Mouse (Mus musculus) left cerebral cortex, postnatal 25 days (tissue): Measurements from ENCODE around the gene Nrxn3. TPM values are rescaled to one million over a fixed set of nuclear protein-coding genes. Genes with fewer than 3 reads are reported as not detected.

Experiments
- DNase-seq, 2 experiments: peaks; one replicate each; pipeline ENCODE4 v3.0.0; 2022; ENCODE audit warnings: low spot score in 2 of 2, mixed read lengths in 1 of 2
- intact Hi-C: fragments of 180-260 bp; cut with DNase I; formaldehyde crosslinking; loops from one replicate; pipeline ENCODE4 v1.15.1; 2025
- total RNA-seq, 2 experiments: library from RNA; stranded (reverse); gene quantifications; 2 replicates each; pipeline ENCODE4 v1.2.3; 2021

The Nrxn3 gene
- total RNA-seq, 2 experiments from 2014 or later, result 209 to 271 TPM

DNA sequence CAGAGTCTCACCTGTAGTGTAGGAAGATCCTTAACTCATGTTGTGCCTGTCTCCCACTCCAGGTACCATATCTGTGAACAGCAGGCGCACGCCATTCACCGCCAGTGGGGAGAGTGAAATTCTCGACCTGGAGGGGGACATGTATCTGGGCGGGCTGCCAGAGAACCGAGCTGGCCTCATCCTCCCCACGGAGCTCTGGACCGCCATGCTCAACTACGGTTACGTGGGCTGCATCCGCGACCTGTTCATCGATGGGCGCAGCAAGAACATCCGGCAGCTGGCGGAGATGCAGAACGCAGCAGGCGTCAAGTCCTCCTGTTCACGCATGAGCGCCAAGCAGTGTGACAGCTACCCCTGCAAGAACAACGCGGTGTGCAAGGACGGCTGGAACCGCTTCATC, 537.4 kb downstream of the Nrxn3 start:
- DNase-seq, result no peak
- intact Hi-C loops, result no loop called here

DNA sequence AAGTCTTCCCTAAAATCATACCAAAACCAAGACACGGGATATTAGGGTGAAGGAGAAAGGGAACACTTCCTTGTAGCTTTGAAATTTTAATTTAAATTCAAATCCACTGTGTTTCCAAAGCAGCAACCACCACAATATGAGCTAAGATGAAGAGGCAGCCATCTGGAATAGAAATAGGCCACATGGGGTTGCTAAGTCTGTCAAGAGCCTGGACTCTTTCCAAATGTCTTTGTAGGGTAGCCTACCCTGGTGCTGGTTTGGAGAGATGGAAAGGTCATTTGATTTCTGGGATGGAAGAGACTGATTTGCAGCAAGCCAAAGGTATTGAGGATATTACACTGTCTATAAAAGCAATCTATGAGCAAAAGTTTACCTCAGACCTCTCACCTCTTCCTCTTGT, 539.6 kb downstream of the Nrxn3 start:
- no peak for DNase-seq
- intact Hi-C loops, result no loop called here

DNA sequence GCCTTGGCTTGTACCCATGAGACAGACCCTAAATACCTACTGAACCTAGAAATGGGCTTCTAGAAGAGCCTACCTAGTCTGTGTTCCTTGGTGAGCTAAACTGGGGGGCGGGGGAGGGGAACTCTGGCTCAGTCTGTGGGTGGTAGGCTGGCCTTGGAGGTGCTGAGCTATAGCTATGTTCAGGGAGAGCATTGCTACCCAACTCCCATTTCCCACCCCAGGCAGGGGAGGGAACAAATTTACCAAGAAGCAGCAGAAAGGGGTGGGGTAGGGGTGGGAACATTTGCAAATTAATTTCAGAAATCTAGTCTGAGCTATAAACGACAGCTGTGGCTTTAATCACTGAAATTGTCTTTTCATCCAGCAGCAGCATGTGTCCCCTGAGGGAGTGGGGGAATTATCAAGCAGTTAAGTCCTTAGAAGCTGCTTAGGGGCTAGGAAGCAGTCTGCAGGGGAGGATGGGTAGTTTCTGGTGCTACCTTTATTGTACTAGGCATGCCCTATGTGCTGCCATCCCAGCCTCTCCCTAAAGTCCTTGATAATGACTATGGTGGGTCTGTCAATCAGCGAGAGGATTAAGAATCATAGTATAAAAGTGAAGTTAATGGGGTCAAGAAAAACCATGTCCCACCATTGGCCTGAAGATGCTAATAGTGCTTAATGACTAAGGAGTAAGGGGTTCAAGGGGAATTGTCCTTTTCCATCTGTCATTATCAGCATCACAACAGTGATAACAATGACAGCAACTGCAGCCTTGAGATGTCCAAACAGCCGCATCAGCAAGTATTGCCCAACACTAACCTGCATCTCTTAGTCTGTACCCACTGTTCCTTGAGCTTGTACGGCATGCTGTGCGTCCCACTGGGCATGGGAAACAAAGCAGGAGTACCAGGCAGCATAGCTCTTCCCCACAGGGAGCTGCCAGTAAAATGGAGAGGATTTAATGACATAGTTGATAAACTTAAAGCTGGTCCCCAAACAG, 560.0 kb downstream of the Nrxn3 start:
- intact Hi-C loops, result no loop called here
- DNase-seq, result no peak

DNA sequence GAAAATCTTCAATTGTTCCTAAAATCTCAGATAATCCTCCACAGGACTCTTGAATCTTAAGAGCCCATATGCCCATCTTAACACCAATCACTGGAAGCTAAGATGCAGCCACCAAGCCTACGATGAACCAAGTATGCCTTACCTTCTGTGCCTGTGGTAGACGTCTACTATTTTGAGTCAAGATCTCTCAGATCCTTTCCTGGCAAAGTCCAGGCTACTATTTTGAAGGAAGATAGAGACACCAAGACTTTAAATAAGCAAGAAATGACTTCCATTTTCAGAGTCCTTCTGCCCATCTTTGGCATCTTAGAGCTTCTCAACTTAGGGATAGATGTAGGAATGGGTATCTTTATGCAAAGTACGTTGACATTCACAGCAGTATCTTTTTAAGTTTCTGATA, 561.7 kb downstream of the Nrxn3 start:
- DNase-seq, result peak in 1 of 2 experiments; percentile 78
- intact Hi-C loops, result no loop called here

DNA sequence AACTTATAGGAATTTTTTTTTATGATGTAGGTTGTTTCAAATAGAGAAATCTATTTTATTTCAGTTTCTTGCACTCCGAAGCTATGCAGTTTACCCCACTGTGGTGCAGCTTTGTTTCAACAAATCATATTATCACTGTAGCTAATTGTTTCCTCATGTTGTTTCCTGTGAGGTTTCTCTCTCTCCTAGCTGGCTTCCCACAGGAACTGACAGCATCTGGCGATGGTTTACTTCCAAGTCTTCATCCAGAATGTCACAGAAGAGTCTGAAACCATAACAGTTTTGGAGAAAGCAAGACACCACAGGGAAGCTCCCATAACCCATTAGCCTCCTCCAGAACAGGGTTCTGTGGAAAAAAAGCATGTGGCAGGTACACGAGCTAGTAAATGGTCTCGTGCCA, 564.4 kb downstream of the Nrxn3 start:
- peak in 1 of 2 experiments; percentile 42 for DNase-seq
- intact Hi-C loops, result no loop called here

DNA sequence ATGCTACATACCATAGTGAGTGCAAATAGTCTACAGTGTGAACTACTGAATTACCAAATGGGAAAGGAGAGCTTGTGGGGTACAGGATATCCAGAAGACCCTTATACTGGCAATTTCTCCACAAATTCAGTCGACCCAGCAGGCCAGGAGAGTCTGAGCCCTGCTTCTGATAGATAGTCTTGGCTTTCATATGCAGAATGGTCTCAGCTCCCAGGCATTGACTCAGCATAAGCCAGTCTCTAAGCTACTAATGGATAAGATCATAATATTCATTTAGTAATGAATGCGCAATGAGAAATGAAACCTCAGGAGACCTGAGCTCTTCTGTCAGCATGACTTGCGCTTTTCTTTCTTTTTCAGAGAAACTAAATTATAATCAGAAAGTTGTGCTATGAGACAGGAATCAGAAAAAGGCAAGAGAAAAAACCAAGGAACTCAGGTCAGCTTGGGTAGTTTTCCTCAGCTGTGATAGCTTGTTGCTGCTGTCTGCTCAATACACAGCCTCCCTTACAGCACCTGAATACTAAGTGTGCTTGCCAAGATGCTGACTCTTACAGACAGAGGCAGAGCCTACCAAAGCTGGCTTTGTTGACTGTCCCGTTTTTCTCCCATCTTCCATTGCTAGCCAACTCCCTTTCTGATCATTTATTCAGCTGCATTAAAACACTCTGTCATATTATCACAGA, 567.1 kb downstream of the Nrxn3 start:
- intact Hi-C loops, result no loop called here
- peak in 1 of 2 experiments; percentile 42 for DNase-seq

DNA sequence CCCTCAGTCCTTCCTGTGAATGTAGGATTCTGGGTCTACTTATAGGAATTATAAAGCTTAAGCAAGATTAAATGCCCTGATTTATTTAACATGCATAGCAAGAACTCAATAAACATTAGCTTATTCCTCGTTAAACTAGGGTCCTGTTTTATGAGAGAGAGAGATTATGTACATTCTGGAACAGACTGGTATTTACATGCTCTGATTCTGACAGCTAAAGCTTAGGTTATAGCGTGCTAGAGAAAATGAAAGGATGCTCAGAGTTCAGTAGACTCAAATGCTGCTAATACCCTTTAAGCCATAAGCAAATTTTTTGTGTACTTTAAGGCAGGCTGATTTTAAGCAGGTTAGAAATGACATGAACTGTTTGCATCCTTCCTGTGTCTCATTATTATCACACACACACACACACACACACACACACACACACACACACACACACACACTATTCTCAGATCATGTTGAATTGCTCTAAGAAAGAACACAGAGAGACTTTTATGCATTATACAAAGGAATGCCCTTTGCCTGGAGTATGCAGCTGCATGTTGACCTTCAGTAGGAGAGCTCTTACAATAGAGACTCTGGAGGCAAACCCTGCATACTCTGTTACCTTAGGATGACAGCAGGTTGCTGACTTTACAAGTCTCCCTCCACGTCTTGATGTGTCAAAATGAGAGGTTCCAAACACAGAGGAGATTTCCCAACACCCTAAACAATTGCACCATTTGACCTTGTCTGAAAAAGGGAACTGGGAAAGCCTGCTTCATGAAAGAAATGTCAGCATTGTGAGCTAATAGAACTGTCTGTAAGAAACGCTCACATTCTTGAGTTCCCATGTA, 568.3 kb downstream of the Nrxn3 start:
- intact Hi-C loops, result no loop called here
- DNase-seq, result no peak

DNA sequence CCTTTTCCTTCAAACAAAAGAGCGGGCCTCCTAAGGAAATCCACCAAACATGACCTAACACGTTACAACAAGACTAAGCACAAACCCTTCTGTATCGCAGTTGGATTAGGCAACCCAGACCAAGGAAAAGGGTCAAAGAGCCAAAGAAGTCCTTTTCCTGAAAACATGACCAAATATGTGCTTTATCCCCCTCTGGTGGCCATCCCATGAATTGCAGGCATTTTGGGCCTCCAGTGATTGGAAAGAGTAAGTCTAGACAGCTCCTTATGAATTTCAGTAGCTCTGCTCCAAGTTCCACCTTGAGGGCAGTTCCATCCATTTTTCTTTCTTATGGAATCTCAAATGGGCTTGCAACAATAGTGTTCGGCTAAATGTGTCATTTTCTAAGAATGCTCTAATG, 579.3 kb downstream of the Nrxn3 start:
- DNase-seq, result peak; percentile 68 to 86
- intact Hi-C loops, result loop anchor here (10.0 kb wide), 2 partner anchors 177 to 307 kb away; no protein-coding TSS in a partner anchor

DNA sequence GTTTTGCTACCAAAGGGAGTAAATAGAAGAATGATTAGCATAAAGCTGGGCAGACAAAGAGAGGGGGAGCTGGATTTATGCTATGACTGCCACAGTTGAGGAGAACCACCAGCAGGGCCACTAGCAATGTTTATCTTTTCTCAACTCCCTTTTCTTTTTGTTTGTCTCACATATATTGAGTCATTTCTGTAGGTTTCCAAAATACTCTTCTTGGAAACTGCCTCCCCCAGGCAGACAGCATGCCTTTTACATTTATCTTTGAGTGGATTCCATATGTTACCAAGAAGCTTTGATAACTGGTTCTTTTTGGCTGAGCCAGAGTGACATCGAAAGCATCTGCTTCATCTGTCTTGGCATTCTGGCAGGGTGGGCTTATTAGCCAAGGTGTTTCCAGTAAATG, 587.5 kb downstream of the Nrxn3 start:
- intact Hi-C loops, result no loop called here
- DNase-seq, result peak in 1 of 2 experiments; percentile 65

DNA sequence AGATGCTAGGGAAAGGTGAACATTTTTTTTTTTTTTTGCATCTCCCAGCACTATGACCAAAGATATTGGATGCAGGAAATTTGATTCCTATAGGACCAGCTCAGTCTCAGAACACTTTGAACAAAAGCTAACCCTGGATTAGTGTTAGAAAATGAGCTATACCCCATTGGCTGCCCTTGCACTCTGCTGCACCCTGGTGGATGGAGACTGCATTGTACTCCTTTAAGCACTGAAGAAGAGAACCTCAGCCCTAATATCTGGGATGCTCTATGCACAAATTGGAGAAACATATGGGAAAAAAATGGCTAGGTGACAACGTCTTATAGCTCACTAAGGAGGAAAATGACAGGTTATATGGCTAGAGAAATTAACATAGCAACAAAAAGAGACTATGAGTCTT, 589.9 kb downstream of the Nrxn3 start:
- intact Hi-C loops, result no loop called here
- no peak for DNase-seq

DNA sequence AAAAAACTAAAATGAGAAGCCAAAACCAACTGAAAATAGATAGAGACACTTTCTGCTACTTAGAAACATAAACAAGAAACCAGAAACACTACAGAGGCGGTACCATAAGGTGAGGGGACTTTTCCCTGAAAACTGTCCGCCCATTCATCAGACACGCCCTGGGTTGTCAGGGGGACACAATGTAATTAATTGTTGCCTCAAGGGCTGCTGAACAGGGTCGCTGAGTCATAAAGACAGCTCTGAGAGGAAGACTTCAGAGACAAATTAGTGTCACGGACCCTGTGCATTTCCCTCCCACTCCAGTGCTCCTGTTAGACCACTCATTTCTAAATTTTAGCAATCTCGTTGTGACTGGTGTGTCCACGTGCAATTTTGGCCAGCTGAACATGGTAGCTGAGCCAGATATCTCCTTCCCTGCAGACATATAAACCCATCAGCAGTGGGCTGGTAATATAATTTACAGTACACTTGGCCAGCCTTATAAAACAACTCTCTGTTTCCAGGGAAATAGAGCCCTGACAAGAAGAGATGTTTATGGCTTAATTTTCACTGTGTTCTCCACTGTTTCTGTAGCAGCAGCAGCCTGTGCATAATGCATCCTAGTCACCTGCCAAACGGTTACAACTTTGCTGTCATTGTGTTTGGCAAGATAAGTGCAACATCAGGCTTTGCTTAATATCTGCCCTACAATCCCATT, 603.3 kb downstream of the Nrxn3 start:
- DNase-seq, result peak in 1 of 2 experiments; percentile 47
- intact Hi-C loops, result no loop called here

DNA sequence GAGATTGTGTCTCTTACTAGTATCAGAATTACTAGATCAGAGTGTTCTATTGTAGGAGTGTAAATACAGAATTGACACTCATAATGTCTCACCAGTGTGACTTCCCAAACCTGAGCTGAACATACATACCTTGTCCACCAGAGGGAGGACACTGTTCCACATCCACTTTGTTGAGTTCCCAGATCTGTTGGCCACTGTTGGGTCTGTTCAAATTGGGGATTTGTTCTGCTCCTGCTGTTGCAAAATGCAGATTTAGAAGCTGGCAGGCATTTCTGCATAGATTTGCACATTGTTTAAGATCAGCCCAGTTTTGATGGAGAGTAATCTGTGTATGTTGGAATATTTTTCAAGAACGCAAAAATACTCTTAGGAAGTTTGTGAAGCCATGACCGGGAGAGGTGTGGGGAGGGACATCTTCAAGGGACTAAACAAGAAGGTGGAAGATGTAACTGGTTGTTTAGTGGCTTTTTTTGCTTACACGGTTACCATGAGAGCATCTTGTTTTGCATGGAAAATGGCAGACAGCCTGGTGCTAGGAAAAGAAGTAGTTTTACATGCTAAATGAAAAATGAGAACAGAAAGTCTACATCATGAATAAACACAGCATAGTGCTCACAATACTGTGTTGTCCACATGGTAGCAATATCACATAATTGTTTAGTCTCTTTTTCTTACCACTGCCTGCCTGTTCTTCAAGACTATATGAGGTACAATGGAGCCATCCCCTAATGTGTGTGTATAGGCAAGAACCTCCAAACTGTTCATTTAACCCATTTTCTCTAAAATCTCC, 609.0 kb downstream of the Nrxn3 start:
- intact Hi-C loops, result loop anchor here (1.0 to 5.0 kb wide), 2 partner anchors 45 to 111 kb away; no protein-coding TSS in a partner anchor
- DNase-seq, result peak in 1 of 2 experiments; percentile 85

DNA sequence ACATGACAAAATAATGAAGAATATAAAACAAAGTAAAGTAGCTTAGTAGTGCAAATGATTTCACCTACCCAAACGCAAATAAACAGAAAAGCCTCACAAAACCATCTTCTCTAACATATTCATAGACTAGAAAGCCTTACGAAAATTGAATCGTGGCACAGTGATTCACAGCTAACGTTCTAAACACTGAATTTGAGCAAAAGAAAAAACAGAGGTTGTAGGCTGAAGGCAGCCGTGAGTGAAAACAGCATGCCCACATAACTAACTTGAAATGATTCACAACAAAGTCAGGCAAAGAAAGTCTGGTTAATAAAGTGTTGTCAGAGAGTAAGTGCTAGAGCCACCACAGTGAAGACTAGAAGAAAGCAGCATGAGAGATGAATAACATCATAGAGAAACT, 610.8 kb downstream of the Nrxn3 start:
- intact Hi-C loops, result loop anchor here (5.0 kb wide), 1 partner anchor 109 kb away; no protein-coding TSS in a partner anchor

DNA sequence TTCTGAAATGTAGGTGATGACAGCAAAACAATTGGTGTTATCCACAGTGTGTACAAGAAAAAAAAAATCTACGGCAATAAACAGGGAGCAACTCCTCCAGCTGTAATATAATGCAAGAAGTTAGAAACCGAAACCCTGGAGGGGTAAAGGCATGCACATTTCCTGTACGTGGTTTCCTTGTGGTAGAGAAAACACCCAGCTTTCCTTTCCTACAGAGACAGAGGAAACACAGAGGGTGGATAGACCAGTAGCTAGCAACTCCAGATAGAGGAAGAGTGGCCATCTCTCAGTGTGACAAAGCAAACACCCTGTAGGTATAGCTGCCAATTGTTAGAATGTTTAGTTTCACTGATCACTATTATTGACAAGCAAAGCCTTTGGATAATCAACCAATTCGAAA, 642.2 kb downstream of the Nrxn3 start:
- no peak for DNase-seq
- intact Hi-C loops, result no loop called here

More for the DNA sequence above, 610.8 kb downstream of the Nrxn3 start:
- DNase-seq, result peak in 1 of 2 experiments; percentile 65

DNA sequence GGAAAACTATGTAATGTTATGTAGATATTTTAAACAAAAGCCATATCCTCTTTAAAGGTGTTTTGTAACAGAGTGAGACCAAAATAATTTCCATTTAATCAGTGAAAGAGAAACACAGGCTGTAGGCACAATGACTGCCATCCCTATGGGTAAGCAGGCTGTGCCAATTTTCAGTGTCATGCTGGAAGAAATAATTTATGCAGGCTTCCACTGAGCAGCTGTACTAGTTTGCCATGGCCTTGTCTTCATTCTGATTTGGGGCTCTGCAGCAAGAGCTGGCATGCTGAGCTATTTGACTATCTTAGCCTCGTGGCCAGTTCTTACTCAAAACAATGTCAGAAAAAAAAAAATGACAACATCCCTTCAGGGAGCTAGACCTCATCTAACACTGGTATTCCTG, 647.3 kb downstream of the Nrxn3 start:
- intact Hi-C loops, result no loop called here

DNA sequence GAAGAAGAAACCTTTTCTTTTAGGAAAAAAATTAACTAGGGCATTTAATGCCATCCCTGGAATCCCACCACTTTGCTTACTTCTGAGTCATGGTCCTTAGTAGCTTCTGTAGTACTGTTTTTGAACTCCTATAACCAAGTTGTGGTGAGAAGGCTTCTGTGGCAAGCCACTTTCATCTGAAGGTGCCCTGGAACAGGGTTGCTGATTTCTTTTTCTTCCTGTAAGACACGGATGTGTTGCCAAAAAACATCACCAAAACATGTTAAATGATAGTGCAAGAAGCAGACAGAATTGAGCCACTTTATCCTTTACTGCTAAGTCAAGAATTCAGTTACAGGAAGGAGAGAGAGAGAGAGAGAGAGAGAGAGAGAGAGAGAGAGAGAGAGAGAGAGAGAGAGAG, 653.9 kb downstream of the Nrxn3 start:
- intact Hi-C loops, result loop anchor here (1.0 to 5.0 kb wide), 2 partner anchors 45 to 664 kb away; no protein-coding TSS in a partner anchor
- peak; percentile 29 to 68 for DNase-seq

More for the DNA sequence above, 647.3 kb downstream of the Nrxn3 start:
- no peak for DNase-seq

DNA sequence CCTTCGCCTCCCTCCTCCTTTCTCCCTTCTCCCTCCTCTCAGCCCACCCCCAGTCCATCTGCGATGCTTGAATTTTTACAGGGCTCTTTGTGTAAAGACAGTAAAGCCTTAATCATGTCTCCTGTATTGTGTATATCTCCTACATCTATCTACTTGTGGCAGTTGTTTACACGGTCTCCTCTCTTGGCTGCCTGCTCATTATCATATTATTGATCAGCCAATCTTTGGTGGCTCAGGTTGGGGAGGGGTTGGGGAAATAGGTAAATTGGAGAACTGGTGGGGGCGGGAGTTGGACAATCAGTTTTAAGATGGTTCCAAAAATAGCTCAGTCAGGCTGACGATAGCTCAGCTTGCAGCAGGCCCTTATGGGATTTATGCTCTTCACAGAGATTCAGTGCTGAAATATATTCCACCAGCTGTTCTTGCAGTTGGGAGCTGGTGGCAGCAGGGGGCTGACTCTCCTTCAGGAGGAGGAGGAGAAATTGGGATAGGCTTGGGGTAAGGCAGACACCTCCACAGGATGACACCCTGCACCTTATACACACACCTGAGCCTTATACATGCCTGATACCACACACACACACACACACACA, 654.5 kb downstream of the Nrxn3 start:
- intact Hi-C loops, result loop anchor here (1.0 to 5.0 kb wide), 2 partner anchors 18 to 665 kb away; no protein-coding TSS in a partner anchor
- peak; percentile 78 to 94 for DNase-seq

DNA sequence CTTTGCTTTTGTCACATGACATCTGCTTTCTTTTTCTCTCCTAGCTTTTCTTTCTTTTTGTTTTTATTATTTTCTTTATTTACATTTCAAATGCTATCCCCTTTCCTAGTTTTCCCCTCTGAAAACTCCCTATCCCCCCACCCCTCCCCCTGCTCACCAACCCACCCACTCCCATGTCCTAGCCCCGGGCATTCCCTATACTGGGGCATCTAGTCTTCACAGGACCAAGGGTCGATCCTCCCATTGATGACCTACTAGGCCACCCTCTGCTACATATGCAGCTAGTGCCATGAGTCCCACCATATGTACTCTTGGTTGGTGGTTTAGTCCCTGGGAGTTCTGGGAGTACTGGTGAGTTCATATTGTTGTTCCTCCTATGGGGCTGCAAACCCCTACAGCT, 655.0 kb downstream of the Nrxn3 start:
- intact Hi-C loops, result loop anchor here (1.0 to 5.0 kb wide), 2 partner anchors 18 to 665 kb away; no protein-coding TSS in a partner anchor
- no peak for DNase-seq
